8 mouse cellular contexts compared by ENCODE assay signal in genomic region chr9:47265946-47266490, GRCm38 (mm10).
DNase-seq lines count a peak whose midpoint lies in the region.

No protein-coding gene starts in this region.

- peak; percentile 23 to 55 for DNase-seq in left cerebral cortex, postnatal 10 days (ENCODE audit: extremely low spot score in 1 of 2, low spot score in 2 of 2)
- no peak for DNase-seq in left cerebral cortex, adult 8-10 months (ENCODE audit: low spot score in 2 of 2)
- DNase-seq in adrenal gland, postnatal 4 days (ENCODE audit: low spot score in 2 of 2) = peak; percentile 30 to 56
- DNase-seq in heart, postnatal 14 days = peak; percentile 66 to 74
- peak; percentile 45 to 56 for DNase-seq in lung, adult 18-20 months
- DNase-seq in testis, postnatal 10 days (ENCODE audit: low spot score) = peak; percentile 77
- DNase-seq in embryo, embryonic 10.5 days (ENCODE audit: low spot score) = no peak
- DNase-seq in embryo, embryonic 10 days (ENCODE audit: low spot score) = no peak

- intact Hi-C loops in left cerebral cortex, postnatal 10 days (cut with DNase I) = no loop called here
- intact Hi-C loops in heart, postnatal 14 days (cut with DNase I) = no loop called here

Comparison
In these comparisons a context has a peak if more than half of its experiments do, and no peak if none do; other contexts are left out.
1. DNase-seq: peak in left cerebral cortex, postnatal 10 days (2 of 2), adrenal gland, postnatal 4 days (2 of 2), heart, postnatal 14 days (2 of 2), lung, adult 18-20 months (2 of 2) and testis, postnatal 10 days (single experiment); none in left cerebral cortex, adult 8-10 months (0 of 2), embryo, embryonic 10.5 days (single experiment) and embryo, embryonic 10 days (single experiment).